Mouse (Mus musculus): Measurements from ENCODE around the gene Gm10118. TPM values are rescaled to one million over a fixed set of nuclear protein-coding genes. Genes with fewer than 3 reads are reported as not detected.

Gm10118 gene
- not detected in 2 replicates for polyA plus RNA-seq (2015; fragmentation: Nextera tagmentation; extraction: Ambion mirVana)

- Histone ChIP-seq H3K4me2 (ENCODE audit: low read depth, low read length) (no peak within 1 kb of the TSS), H3K27ac (ENCODE audit: low read length) (no peak within 1 kb of the TSS), H3K4me3 (ENCODE audit: low read depth, low read length) (no peak within 1 kb of the TSS), H3K27me3 (ENCODE audit: control insufficient read depth, insufficient read depth, low read depth, low read length) (no peaks in the 10 kb centered on the region), H3K9me3 (replicated peaks; ENCODE audit: control insufficient read depth, low read length) (no peaks in the 10 kb centered on the region), H3K9ac (ENCODE audit: low read depth, low read length) (no peak within 1 kb of the TSS), H3K4me1 (ENCODE audit: control insufficient read depth, low read depth, low read length) (no peaks in the 10 kb centered on the region), H3K36me3 (ENCODE audit: control insufficient read depth, insufficient read depth) (no peaks in the 10 kb centered on the region)
- no peak for ATAC-seq (ENCODE audit: low read depth)
Observed at GRCm38 (mm10) chr10:63927334-63927733, at the start of gene Gm10118. TSS of gene Gm10118 (minus strand) at chr10:63927434.

DNA sequence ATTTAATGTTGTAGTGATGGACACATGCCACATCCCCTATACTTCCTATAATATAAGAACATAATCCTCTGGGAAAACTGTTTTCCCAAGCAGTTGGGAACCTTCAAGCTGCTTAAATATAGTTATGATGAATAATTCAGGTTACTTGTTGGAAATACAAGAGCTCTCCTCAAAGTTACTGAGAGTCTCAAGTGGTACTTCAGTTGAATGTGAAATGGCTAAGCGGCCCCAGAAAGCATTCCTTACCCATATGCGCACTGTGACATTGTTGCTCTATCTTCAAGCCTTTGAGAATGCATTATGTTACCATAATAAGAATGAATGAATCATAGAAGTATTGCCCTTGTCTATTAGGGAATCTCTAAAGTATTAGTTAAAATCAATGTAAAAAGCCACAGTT lies 45.1 kb upstream of the Gm10118 start:
- Histone ChIP-seq H3K9ac (ENCODE audit: low read depth, low read length) (no peak overlapping the region), H3K36me3 (ENCODE audit: control insufficient read depth, insufficient read depth) (no peaks in the 10 kb centered on the region), H3K4me2 (ENCODE audit: low read depth, low read length) (no peak overlapping the region), H3K4me3 (ENCODE audit: low read depth, low read length) (no peak overlapping the region), H3K27ac (ENCODE audit: low read length) (no peak overlapping the region), H3K4me1 (ENCODE audit: control insufficient read depth, low read depth, low read length) (no peaks in the 10 kb centered on the region), H3K27me3 (ENCODE audit: control insufficient read depth, insufficient read depth, low read depth, low read length) (no peaks in the 10 kb centered on the region), H3K9me3 (replicated peaks; ENCODE audit: control insufficient read depth, low read length) (no peaks in the 10 kb centered on the region)
- ATAC-seq (ENCODE audit: low read depth) = no peak
- WGBS (ENCODE audit: insufficient replicate concordance) = 53% methylated on average over 2 of the region's 2 CpGs

DNA sequence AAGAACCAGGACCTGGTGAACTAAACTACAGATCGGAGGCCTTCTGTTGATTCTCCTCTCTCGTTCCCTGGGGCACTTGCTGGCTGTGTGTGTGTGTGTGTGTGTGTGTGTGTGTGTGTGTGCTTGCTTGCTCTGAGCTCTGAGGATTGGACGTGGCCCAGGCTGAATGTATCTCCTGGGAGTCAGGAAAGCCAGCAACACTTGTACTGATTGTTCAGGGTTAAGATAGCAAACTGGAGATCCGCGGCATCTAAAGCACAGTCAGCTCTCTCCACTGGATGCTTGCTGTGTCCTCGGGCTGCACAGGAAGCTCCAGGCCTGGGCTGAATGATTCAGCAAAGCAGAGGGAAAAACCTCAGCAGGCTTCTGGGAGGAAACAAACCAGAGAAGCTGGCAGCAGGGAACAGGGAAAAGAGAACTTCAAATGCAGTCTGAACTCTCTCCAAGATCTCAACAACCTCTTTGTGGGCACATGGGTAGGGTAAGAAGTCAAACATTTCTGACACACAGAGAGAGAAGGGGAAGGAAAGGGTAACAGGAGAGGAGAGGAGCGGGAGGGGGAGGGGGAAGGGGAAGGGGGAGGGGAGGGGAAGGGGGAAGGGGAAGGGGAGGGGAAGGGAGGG lies 27.2 kb upstream of the Gm10118 start:
- ATAC-seq (ENCODE audit: low read depth) = no peak

GRCm38 (mm10) chr10:63951481-63951880 lies 24.2 kb upstream of the Gm10118 start:
- H3K4me2 ChIP-seq (ENCODE audit: low read depth, low read length) = no peak overlapping the region
- H3K4me3 ChIP-seq (ENCODE audit: low read depth, low read length) = no peak overlapping the region
- no peaks in the 10 kb centered on the region for H3K4me1 ChIP-seq (ENCODE audit: control insufficient read depth, low read depth, low read length)
- H3K27ac ChIP-seq (ENCODE audit: low read length) = no peak overlapping the region
- no peaks in the 10 kb centered on the region for H3K36me3 ChIP-seq (ENCODE audit: control insufficient read depth, insufficient read depth)
- ATAC-seq (ENCODE audit: low read depth) = no peak
- 73% methylated on average over 1 of the region's 1 CpGs for WGBS (ENCODE audit: insufficient replicate concordance)
- no peaks in the 10 kb centered on the region for H3K27me3 ChIP-seq (ENCODE audit: control insufficient read depth, insufficient read depth, low read depth, low read length)
- H3K9ac ChIP-seq (ENCODE audit: low read depth, low read length) = no peak overlapping the region
- H3K9me3 ChIP-seq (replicated peaks; ENCODE audit: control insufficient read depth, low read length) = no peaks in the 10 kb centered on the region

More for the DNA sequence above, 27.2 kb upstream of the Gm10118 start:
- H3K27me3 ChIP-seq (ENCODE audit: control insufficient read depth, insufficient read depth, low read depth, low read length) = no peaks in the 10 kb centered on the region
- no peaks in the 10 kb centered on the region for H3K36me3 ChIP-seq (ENCODE audit: control insufficient read depth, insufficient read depth)
- no peaks in the 10 kb centered on the region for H3K4me1 ChIP-seq (ENCODE audit: control insufficient read depth, low read depth, low read length)
- H3K9ac ChIP-seq (ENCODE audit: low read depth, low read length) = no peak overlapping the region
- WGBS (ENCODE audit: insufficient replicate concordance) = 20% methylated on average over 6 of the region's 7 CpGs
- H3K4me2 ChIP-seq (ENCODE audit: low read depth, low read length) = no peak overlapping the region
- no peaks in the 10 kb centered on the region for H3K9me3 ChIP-seq (replicated peaks; ENCODE audit: control insufficient read depth, low read length)
- H3K4me3 ChIP-seq (ENCODE audit: low read depth, low read length) = no peak overlapping the region
- no peak overlapping the region for H3K27ac ChIP-seq (ENCODE audit: low read length)

DNA sequence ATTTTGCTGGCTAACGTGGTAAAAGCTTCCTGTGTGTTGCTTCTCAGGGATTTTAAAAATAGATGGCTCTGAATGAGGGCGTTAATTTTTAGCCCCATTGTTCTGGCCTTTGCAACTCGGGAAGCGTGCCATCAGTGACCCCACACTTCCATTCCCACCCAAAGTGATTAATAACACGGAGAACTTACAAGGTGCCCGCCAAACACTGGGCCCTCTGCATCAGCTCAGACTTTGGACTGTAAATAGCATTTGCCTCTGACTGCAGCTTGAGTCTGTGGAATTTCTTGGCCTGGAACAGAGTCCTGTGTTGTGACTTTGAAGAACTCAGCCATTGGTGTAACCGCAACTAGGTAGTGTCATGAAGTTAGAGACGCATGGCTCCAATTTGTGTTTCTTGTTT lies 23.6 kb upstream of the Gm10118 start:
- no peaks in the 10 kb centered on the region for H3K36me3 ChIP-seq (ENCODE audit: control insufficient read depth, insufficient read depth)
- H3K9me3 ChIP-seq (replicated peaks; ENCODE audit: control insufficient read depth, low read length) = no peaks in the 10 kb centered on the region
- H3K4me3 ChIP-seq (ENCODE audit: low read depth, low read length) = no peak overlapping the region
- H3K4me1 ChIP-seq (ENCODE audit: control insufficient read depth, low read depth, low read length) = no peaks in the 10 kb centered on the region
- WGBS (ENCODE audit: insufficient replicate concordance) = 46% methylated on average over 8 of the region's 8 CpGs
- ATAC-seq (ENCODE audit: low read depth) = no peak
- no peak overlapping the region for H3K4me2 ChIP-seq (ENCODE audit: low read depth, low read length)
- no peaks in the 10 kb centered on the region for H3K27me3 ChIP-seq (ENCODE audit: control insufficient read depth, insufficient read depth, low read depth, low read length)
- H3K9ac ChIP-seq (ENCODE audit: low read depth, low read length) = no peak overlapping the region
- no peak overlapping the region for H3K27ac ChIP-seq (ENCODE audit: low read length)

- Histone ChIP-seq H3K4me1 (ENCODE audit: control insufficient read depth, low read depth, low read length) (no peaks in the 10 kb centered on the region), H3K4me2 (ENCODE audit: low read depth, low read length) (no peak overlapping the region), H3K9ac (ENCODE audit: low read depth, low read length) (no peak overlapping the region), H3K4me3 (ENCODE audit: low read depth, low read length) (no peak overlapping the region), H3K36me3 (ENCODE audit: control insufficient read depth, insufficient read depth) (no peaks in the 10 kb centered on the region), H3K27ac (ENCODE audit: low read length) (no peak overlapping the region), H3K9me3 (replicated peaks; ENCODE audit: control insufficient read depth, low read length) (no peaks in the 10 kb centered on the region), H3K27me3 (ENCODE audit: control insufficient read depth, insufficient read depth, low read depth, low read length) (no peaks in the 10 kb centered on the region)
- ATAC-seq (ENCODE audit: low read depth) = no peak
- 60% methylated on average over 4 of the region's 4 CpGs for WGBS (ENCODE audit: insufficient replicate concordance)
Observed at GRCm38 (mm10) chr10:63947266-63947665, 20.0 kb upstream of the Gm10118 start.

- no peak overlapping the region for H3K9ac ChIP-seq (ENCODE audit: low read depth, low read length)
- WGBS (ENCODE audit: insufficient replicate concordance) = 64% methylated on average over 3 of the region's 3 CpGs
- H3K36me3 ChIP-seq (ENCODE audit: control insufficient read depth, insufficient read depth) = no peaks in the 10 kb centered on the region
- H3K4me1 ChIP-seq (ENCODE audit: control insufficient read depth, low read depth, low read length) = no peaks in the 10 kb centered on the region
- no peak overlapping the region for H3K27ac ChIP-seq (ENCODE audit: low read length)
- ATAC-seq (ENCODE audit: low read depth) = no peak
- H3K4me3 ChIP-seq (ENCODE audit: low read depth, low read length) = no peak overlapping the region
- no peaks in the 10 kb centered on the region for H3K9me3 ChIP-seq (replicated peaks; ENCODE audit: control insufficient read depth, low read length)
- no peaks in the 10 kb centered on the region for H3K27me3 ChIP-seq (ENCODE audit: control insufficient read depth, insufficient read depth, low read depth, low read length)
- H3K4me2 ChIP-seq (ENCODE audit: low read depth, low read length) = no peak overlapping the region
Observed at GRCm38 (mm10) chr10:63945534-63945933, 18.3 kb upstream of the Gm10118 start.

DNA sequence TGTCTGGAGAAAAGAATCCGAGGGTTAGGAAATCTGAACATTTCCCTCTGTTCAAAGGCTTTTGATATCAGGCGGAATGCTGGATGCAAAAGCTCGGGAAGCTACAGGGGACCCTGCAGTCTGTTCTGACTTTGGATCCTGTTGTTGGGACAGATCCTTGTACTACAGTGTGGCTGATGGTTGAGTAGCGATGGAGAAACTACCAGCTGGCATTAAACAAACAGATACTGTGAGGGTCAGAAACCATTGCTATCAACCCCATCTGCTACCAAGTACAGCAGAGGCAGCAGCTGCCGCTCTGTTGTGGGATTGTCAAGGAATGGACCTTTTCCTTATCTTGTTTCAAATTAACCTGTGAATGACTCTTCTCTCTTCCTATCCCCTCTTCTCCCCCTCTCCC lies 6.7 kb upstream of the Gm10118 start:
- Histone ChIP-seq H3K9ac (ENCODE audit: low read depth, low read length) (no peak overlapping the region), H3K4me2 (ENCODE audit: low read depth, low read length) (no peak overlapping the region), H3K36me3 (ENCODE audit: control insufficient read depth, insufficient read depth) (no peaks in the 10 kb centered on the region), H3K4me3 (ENCODE audit: low read depth, low read length) (no peak overlapping the region), H3K27ac (ENCODE audit: low read length) (no peak overlapping the region), H3K4me1 (ENCODE audit: control insufficient read depth, low read depth, low read length) (no peaks in the 10 kb centered on the region), H3K9me3 (replicated peaks; ENCODE audit: control insufficient read depth, low read length) (no peaks in the 10 kb centered on the region), H3K27me3 (ENCODE audit: control insufficient read depth, insufficient read depth, low read depth, low read length) (no peaks in the 10 kb centered on the region)
- 59% methylated on average over 5 of the region's 5 CpGs for WGBS (ENCODE audit: insufficient replicate concordance)
- ATAC-seq (ENCODE audit: low read depth) = no peak

- H3K9me3 ChIP-seq (replicated peaks; ENCODE audit: control insufficient read depth, low read length) = no peaks in the 10 kb centered on the region
- H3K4me3 ChIP-seq (ENCODE audit: low read depth, low read length) = no peak overlapping the region
- no peak overlapping the region for H3K9ac ChIP-seq (ENCODE audit: low read depth, low read length)
- ATAC-seq (ENCODE audit: low read depth) = no peak
- no peaks in the 10 kb centered on the region for H3K36me3 ChIP-seq (ENCODE audit: control insufficient read depth, insufficient read depth)
- H3K27me3 ChIP-seq (ENCODE audit: control insufficient read depth, insufficient read depth, low read depth, low read length) = no peaks in the 10 kb centered on the region
- no peaks in the 10 kb centered on the region for H3K4me1 ChIP-seq (ENCODE audit: control insufficient read depth, low read depth, low read length)
- H3K4me2 ChIP-seq (ENCODE audit: low read depth, low read length) = no peak overlapping the region
- no peak overlapping the region for H3K27ac ChIP-seq (ENCODE audit: low read length)
Observed at GRCm38 (mm10) chr10:63908878-63909277, 18.4 kb downstream of the Gm10118 start.
